Mouse (Mus musculus) liver, embryonic 15.5 days (tissue): ENCODE results near the gene Fbxo2. TPM values are rescaled to one million over a fixed set of nuclear protein-coding genes. Genes with fewer than 3 reads are reported as not detected.

ENCODE experiments used
- ATAC-seq: fragments of 200-750 bp; cut with Nextera tagmentation; 2 replicates; pipeline ENCODE4 v1.8.0; 2017; ENCODE audit warnings: moderate number of reproducible peaks, mild to moderate bottlenecking, moderate library complexity; ENCODE audit not compliant: insufficient read depth
- H3K27ac ChIP-seq: fragments of 300-500 bp; sonication (generic); replicated peaks from 2 replicates; pipeline ENCODE4 v1.5.1; 2015; ENCODE audit warnings: mild to moderate bottlenecking, inconsistent platforms
- H3K27me3 ChIP-seq: fragments of 300-500 bp; sonication (generic); 2 replicates; pipeline ENCODE4 v1.6.1; 2015; ENCODE audit warnings: mild to moderate bottlenecking, inconsistent platforms
- H3K36me3 ChIP-seq: fragments of 300-500 bp; sonication (generic); replicated peaks from 2 replicates; pipeline ENCODE4 v1.6.1; 2015; ENCODE audit warnings: moderate library complexity, mild to moderate bottlenecking, inconsistent platforms
- H3K4me1 ChIP-seq: fragments of 300-500 bp; sonication (generic); replicated peaks from 2 replicates; pipeline ENCODE4 v1.6.1; 2015; ENCODE audit warnings: inconsistent platforms
- H3K4me2 ChIP-seq: fragments of 300-500 bp; sonication (generic); 2 replicates; pipeline ENCODE4 v1.6.1; 2015; ENCODE audit warnings: moderate library complexity, mild to moderate bottlenecking, inconsistent platforms
- H3K4me3 ChIP-seq: fragments of 300-500 bp; sonication (generic); replicated peaks from 2 replicates; pipeline ENCODE4 v1.5.1; 2015; ENCODE audit warnings: mild to moderate bottlenecking, inconsistent platforms
- H3K9ac ChIP-seq: fragments of 300-500 bp; sonication (generic); 2 replicates; pipeline ENCODE4 v1.6.1; 2015; ENCODE audit warnings: moderate library complexity, mild to moderate bottlenecking, inconsistent platforms
- H3K9me3 ChIP-seq: fragments of 300-500 bp; sonication (generic); replicated peaks from 2 replicates; pipeline ENCODE4 v1.6.1; 2016; ENCODE audit warnings: inconsistent platforms
- whole genome bisulfite sequencing: fragments of 180-500 bp; shearing (Covaris S2); methylation state at CpG from one replicate; pipeline ENCODE4 v1.1.7; 2015; ENCODE audit warnings: mixed read lengths; ENCODE audit not compliant: insufficient replicate concordance; 5-methylcytosine and 5-hydroxymethylcytosine counted together
- microRNA-seq: library from miRNA; unstranded; fragments of <30 nt; microRNA quantifications from one replicate; pipeline ENCODE4, GENCODE M21; 2016
- polyA plus RNA-seq: library from polyadenylated mRNA; unstranded; fragments of >200 nt; fragmentation: Nextera tagmentation; extraction: Ambion mirVana; gene quantifications from 2 replicates; pipeline ENCODE4 v1.2.1, GENCODE M21; 2015

Gene Fbxo2
- polyA plus RNA-seq, 1 experiment from 2014 or later = 0.28 TPM

DNA sequence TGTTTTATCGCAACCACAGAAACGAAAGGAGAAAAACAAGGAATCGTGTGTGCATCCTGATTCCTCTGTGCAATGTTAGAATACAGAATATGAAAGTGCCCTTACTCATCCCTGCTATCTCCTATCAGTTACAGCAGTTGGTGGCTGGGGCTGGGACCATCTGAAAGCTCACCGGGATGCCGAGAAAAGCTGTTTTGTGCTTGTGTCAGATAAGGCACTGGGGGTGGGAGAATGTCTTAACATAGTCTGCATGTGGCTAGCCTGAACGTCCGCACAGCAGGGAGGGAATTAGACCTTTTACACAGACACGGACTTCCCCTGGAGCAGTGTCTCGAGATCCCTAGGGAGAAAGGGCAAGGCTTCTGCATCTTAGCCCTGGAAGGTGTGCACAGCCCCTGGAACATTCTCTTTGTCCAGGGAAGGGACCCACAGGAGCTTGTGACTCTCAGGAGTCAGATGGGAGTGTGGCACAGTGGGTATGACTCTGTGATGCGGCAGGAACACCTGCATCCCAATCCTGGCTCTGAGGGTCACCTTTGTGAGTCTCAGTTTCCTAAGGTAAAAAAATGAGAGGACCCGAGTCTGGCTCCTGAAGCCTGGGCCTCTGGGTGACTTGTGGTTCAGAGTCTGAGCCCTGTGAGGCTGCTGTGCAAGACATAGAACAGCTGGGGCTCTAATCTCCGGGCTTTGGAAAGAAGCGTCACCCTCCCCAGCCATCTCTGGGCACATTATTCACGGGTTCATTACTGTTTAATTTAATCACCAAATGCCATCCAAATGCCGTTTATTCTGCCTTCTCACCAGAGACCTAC is 43.8 kb downstream of the Fbxo2 start:
- peak overlapping the region; percentile 25; the same call in 1 of the 2 replicates for H3K9ac ChIP-seq
- H3K4me3 ChIP-seq = peak overlapping the region; percentile 35
- peak; percentile 99 for ATAC-seq
- no peaks in the 10 kb centered on the region for H3K36me3 ChIP-seq
- peak overlapping the region; percentile 66 for H3K4me2 ChIP-seq
- no peaks in the 10 kb centered on the region for H3K9me3 ChIP-seq
- peaks cover 55% of the 10 kb centered on the region for H3K4me1 ChIP-seq
- H3K27ac ChIP-seq = peak overlapping the region; percentile 90
- peaks cover 18% of the 10 kb centered on the region for H3K27me3 ChIP-seq
- 26% methylated on average over 15 of the region's 15 CpGs for WGBS

DNA sequence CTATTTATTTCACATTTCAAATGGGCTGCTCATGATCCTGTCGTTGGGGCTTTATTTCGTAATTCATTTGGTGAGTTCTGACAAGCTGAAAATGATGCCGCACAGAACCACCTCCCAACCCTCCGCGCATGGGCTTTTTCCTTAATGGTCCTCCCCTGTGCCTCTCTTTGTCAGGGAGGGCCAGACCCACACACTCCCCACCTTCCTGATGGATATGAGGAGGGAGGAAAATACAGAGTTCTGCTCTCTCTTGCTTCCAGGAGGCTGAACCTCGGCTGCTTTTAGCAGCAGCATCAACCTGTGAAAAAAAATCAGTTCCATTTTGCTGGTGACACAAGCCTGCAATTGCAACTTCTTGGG is 44.4 kb downstream of the Fbxo2 start:
- WGBS = 49% methylated on average over 6 of the region's 6 CpGs
- peak overlapping the region; percentile 90 for H3K27ac ChIP-seq
- peak overlapping the region; percentile 25; the same call in 1 of the 2 replicates for H3K9ac ChIP-seq
- ATAC-seq = no peak
- H3K4me3 ChIP-seq = no peak overlapping the region
- no peaks in the 10 kb centered on the region for H3K36me3 ChIP-seq
- H3K4me2 ChIP-seq = peak overlapping the region; percentile 66
- H3K9me3 ChIP-seq = no peaks in the 10 kb centered on the region
- H3K27me3 ChIP-seq = peaks cover 18% of the 10 kb centered on the region
- H3K4me1 ChIP-seq = peaks cover 55% of the 10 kb centered on the region

DNA sequence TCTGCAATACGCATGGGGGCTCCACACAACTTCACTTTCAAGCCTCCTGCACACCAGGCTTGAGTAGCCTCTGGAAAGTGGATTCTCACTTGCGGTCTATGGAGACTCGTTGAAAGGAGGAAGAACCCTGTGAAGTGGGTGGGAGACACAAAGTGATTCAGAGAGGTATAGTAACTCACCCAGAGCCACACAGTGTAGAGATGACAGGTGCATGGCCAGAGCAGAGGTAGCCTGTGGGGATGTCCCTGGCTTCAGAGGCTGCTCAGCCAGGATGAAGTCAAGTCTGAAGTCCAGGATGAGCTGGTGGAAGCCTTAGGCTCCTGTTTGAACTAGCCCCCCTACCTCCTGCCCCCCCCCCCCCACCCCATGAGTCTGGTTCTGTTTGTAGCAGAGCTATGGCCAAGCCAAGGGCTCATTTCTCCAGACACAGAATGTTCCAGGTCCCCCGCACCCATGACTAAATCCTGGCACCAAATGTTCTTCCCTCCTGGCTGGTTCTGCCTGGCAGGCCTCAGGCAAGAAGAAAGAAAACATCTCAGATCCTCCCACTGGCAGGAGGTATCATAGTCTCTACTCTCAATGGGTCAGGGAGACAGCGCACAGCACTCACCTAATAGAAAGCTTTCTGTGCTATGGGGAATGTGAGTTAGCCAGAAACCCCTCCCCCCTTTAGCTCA is 54.2 kb downstream of the Fbxo2 start:
- no peak for ATAC-seq
- peaks cover 81% of the 10 kb centered on the region for H3K27me3 ChIP-seq
- WGBS = 45% methylated on average over 5 of the region's 5 CpGs

GRCm38 (mm10) chr4:148215264-148215900 is 55.0 kb downstream of the Fbxo2 start:
- ATAC-seq = peak; percentile 38; the same call in 1 of the 2 replicates
- H3K4me1 ChIP-seq = peaks cover 4% of the 10 kb centered on the region; the same call in 1 of the 2 replicates

More for the DNA sequence above, 54.2 kb downstream of the Fbxo2 start:
- H3K4me1 ChIP-seq = peaks cover 4% of the 10 kb centered on the region; the same call in 1 of the 2 replicates
- H3K9me3 ChIP-seq = no peaks in the 10 kb centered on the region
- no peak overlapping the region for H3K9ac ChIP-seq
- H3K4me3 ChIP-seq = no peak overlapping the region
- no peaks in the 10 kb centered on the region for H3K36me3 ChIP-seq
- no peak overlapping the region for H3K27ac ChIP-seq
- H3K4me2 ChIP-seq = no peak overlapping the region

More at GRCm38 (mm10) chr4:148215264-148215900, 55.0 kb downstream of the Fbxo2 start:
- no peak overlapping the region for H3K27ac ChIP-seq
- no peak overlapping the region for H3K9ac ChIP-seq
- no peaks in the 10 kb centered on the region for H3K36me3 ChIP-seq
- peaks cover 81% of the 10 kb centered on the region for H3K27me3 ChIP-seq
- WGBS = 44% methylated on average over 11 of the region's 11 CpGs
- no peak overlapping the region for H3K4me3 ChIP-seq
- no peaks in the 10 kb centered on the region for H3K9me3 ChIP-seq
- no peak overlapping the region for H3K4me2 ChIP-seq

Small RNA genes lying within 50 kb of the gene (microRNA-seq; reads per million reads assigned to microRNA genes)
- not detected for gene Mir7022

Other genes starting within 250 kb of the Fbxo2 start
- 29.0 and 30.6 TPM in 2 replicates for gene Plod1, start 223.9 kb upstream of the Fbxo2 start, polyA plus RNA-seq
- 7.8 and 8.9 TPM in 2 replicates for gene 2510039O18Rik, start 219.7 kb upstream of the Fbxo2 start, polyA plus RNA-seq
- not detected in 2 replicates for gene Nppb, start 174.8 kb upstream of the Fbxo2 start, polyA plus RNA-seq
- 1.3 and 1.4 TPM in 2 replicates for gene Nppa, start 159.9 kb upstream of the Fbxo2 start, polyA plus RNA-seq
- gene Clcn6, start 121.8 kb upstream of the Fbxo2 start, polyA plus RNA-seq = 1.5 and 1.6 TPM in 2 replicates
- gene Mthfr, start 121.5 kb upstream of the Fbxo2 start, polyA plus RNA-seq = 9.8 and 10.0 TPM in 2 replicates
- gene Agtrap, start 72.6 kb upstream of the Fbxo2 start, polyA plus RNA-seq = 10.0 and 11.0 TPM in 2 replicates
- 12.9 and 13.2 TPM in 2 replicates for gene Mad2l2, start 30.2 kb upstream of the Fbxo2 start, polyA plus RNA-seq
- 0.07 and 0.10 TPM in 2 replicates for gene Draxin, start 29.9 kb upstream of the Fbxo2 start, polyA plus RNA-seq
- gene Fbxo6, start 8.5 kb upstream of the Fbxo2 start, polyA plus RNA-seq = 11.0 and 11.9 TPM in 2 replicates
- gene Fbxo44, start 139 bp upstream of the Fbxo2 start, polyA plus RNA-seq = 0.51 and 0.54 TPM in 2 replicates
- not detected in 2 replicates for gene Disp3, start 127.3 kb downstream of the Fbxo2 start, polyA plus RNA-seq